Mouse (Mus musculus): Measurements from ENCODE around the gene Hyal3. TPM values are rescaled to one million over a fixed set of nuclear protein-coding genes. Genes with fewer than 3 reads are reported as not detected.

Gene Hyal3
- polyA plus RNA-seq, 1 experiment from 2014 or later: 2.8 TPM

DNA sequence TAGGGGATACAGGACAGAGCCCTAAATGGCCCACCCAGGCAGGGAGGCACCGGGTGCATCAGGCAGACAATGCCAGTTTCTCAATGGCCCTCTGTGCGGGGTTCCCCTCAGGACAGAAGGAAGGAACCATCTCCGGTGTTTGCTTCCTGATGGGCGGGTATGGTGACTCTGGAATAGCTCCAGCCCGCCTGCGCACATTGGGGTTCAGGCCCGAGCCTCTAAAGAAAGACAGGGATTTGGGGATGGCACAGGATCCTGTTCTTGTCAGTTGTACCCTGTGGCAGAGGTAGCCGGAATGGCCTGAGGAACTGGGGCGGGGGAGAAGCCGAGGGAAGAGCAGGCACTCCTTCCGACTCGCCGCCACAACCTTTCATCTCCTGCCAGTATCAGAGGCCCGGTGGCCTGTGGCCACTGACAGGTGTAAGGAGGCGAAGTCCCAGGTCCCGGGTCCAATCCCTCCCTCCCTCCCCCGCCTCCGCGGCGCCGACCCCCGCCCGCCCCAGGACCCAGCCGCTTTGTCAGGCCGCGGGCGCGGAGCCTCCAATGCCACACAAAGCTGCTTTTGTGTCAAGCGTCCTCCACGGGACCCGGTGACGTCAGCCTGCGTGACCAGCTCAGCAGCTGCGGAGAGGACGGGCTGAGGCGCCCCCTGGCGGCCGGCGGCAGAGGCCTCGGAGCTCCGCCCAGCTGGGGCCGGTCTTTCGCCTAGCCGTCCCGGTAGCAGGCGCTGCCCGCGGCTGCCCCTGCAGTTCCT is 31.8 kb downstream of the Hyal3 start:
- 2% methylated on average over 42 of the region's 48 CpGs for WGBS
- H3K27me3 ChIP-seq: no peaks in the 10 kb centered on the region
- peak overlapping the region; percentile 42 for H3K4me3 ChIP-seq
- H3K27ac ChIP-seq: peak overlapping the region; percentile 94
- peak overlapping the region; percentile 73 for H3K9ac ChIP-seq
- no peaks in the 10 kb centered on the region for H3K9me3 ChIP-seq
- H3K36me3 ChIP-seq: peaks cover 33% of the 10 kb centered on the region
- peak; percentile 82 for ATAC-seq (ENCODE audit: insufficient number of reproducible peaks, insufficient read depth, low FRiP score, low TSS enrichment, low read depth)
- peak overlapping the region; percentile 73 for H3K4me2 ChIP-seq
- peaks cover 42% of the 10 kb centered on the region for H3K4me1 ChIP-seq

- Histone ChIP-seq H3K27me3 (no peaks in the 10 kb centered on the region), H3K27ac (peak overlapping the region; percentile 94), H3K9me3 (no peaks in the 10 kb centered on the region), H3K4me1 (peaks cover 35% of the 10 kb centered on the region), H3K36me3 (peaks cover 38% of the 10 kb centered on the region), H3K4me3 (peak overlapping the region; percentile 42), H3K9ac (peak overlapping the region; percentile 73; the same call in 1 of the 2 replicates), H3K4me2 (peak overlapping the region; percentile 73)
- no peak for ATAC-seq (ENCODE audit: insufficient number of reproducible peaks, insufficient read depth, low FRiP score, low TSS enrichment, low read depth)
- 10% methylated on average over 12 of the region's 12 CpGs for WGBS
Measured at GRCm38 (mm10) chr9:107612945-107613569, 32.4 kb downstream of the Hyal3 start.

- Histone ChIP-seq H3K4me2 (no peak overlapping the region), H3K36me3 (peaks cover 58% of the 10 kb centered on the region), H3K4me3 (no peak overlapping the region), H3K9me3 (no peaks in the 10 kb centered on the region), H3K27me3 (no peaks in the 10 kb centered on the region), H3K9ac (no peak overlapping the region), H3K4me1 (peaks cover 28% of the 10 kb centered on the region), H3K27ac (no peak overlapping the region; the same call in 1 of the 2 replicates)
- no peak for ATAC-seq (ENCODE audit: insufficient number of reproducible peaks, insufficient read depth, low FRiP score, low TSS enrichment, low read depth)
- WGBS: 58% methylated on average over 4 of the region's 4 CpGs
Measured at GRCm38 (mm10) chr9:107615035-107615434, 34.4 kb downstream of the Hyal3 start.

- WGBS: 75% methylated on average over 2 of the region's 2 CpGs
- peaks cover 75% of the 10 kb centered on the region for H3K36me3 ChIP-seq
- H3K9ac ChIP-seq: no peak overlapping the region
- H3K4me3 ChIP-seq: no peak overlapping the region
- no peak overlapping the region for H3K27ac ChIP-seq
- no peaks in the 10 kb centered on the region for H3K9me3 ChIP-seq
- ATAC-seq (ENCODE audit: insufficient number of reproducible peaks, insufficient read depth, low FRiP score, low TSS enrichment, low read depth): no peak
- no peaks in the 10 kb centered on the region for H3K27me3 ChIP-seq
- H3K4me1 ChIP-seq: peaks cover 13% of the 10 kb centered on the region
- no peak overlapping the region for H3K4me2 ChIP-seq
Measured at GRCm38 (mm10) chr9:107617461-107617860, 36.8 kb downstream of the Hyal3 start.

DNA sequence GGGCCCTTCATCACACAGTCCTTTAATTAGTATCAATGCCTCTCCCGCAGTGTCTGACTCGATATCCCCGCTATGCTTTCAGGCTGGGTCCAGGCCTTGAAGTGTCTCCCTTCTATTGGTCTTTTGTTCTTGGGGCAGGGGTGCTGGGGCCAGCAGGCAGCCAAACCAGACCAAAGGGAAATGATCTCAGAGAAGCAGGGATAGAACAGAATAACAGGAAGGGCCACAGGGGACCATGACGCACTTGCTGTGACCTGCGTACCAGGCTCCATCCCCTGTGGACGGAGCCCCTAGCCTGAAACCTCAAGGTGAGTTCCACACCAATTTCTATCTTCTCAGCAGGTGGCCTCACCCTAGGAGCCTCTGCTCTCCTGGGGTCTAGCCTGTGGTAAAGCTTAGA is 37.5 kb downstream of the Hyal3 start:
- 88% methylated on average over 6 of the region's 6 CpGs for WGBS
- Histone ChIP-seq H3K27me3 (no peaks in the 10 kb centered on the region), H3K4me2 (no peak overlapping the region), H3K4me1 (peaks cover 12% of the 10 kb centered on the region), H3K9me3 (no peaks in the 10 kb centered on the region), H3K4me3 (no peak overlapping the region), H3K27ac (0 out of 2 replicates have a peak overlapping the region, but pooled peaks have one; percentile 49), H3K9ac (no peak overlapping the region), H3K36me3 (peaks cover 80% of the 10 kb centered on the region)
- ATAC-seq (ENCODE audit: insufficient number of reproducible peaks, insufficient read depth, low FRiP score, low TSS enrichment, low read depth): no peak

GRCm38 (mm10) chr9:107618778-107619545 is 38.3 kb downstream of the Hyal3 start:
- WGBS: 62% methylated on average over 13 of the region's 13 CpGs
- Histone ChIP-seq H3K9me3 (no peaks in the 10 kb centered on the region), H3K4me2 (no peak overlapping the region), H3K27me3 (no peaks in the 10 kb centered on the region), H3K4me3 (no peak overlapping the region), H3K36me3 (peaks cover 85% of the 10 kb centered on the region), H3K27ac (peak overlapping the region; percentile 49), H3K4me1 (peaks cover 10% of the 10 kb centered on the region), H3K9ac (peak overlapping the region; percentile 58)
- ATAC-seq (ENCODE audit: insufficient number of reproducible peaks, insufficient read depth, low FRiP score, low TSS enrichment, low read depth): no peak

DNA sequence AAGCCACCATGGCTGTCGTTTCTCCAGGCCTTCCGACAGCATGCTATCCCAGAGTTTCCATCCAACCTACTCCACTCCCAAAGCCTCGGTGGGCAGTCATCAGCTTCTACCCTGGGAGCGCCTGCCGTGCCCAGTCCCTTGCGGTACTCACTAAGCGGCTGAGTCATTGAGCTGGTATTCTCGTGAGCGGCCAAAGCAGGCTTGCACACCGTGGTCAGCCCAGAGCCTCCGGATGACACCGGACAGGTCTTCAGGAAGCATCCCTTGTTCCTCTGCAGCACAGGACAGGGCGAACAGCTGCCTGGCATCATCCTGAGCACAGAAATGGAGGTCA is 38.9 kb downstream of the Hyal3 start:
- H3K36me3 ChIP-seq: peaks cover 85% of the 10 kb centered on the region
- no peak for ATAC-seq (ENCODE audit: insufficient number of reproducible peaks, insufficient read depth, low FRiP score, low TSS enrichment, low read depth)
- no peak overlapping the region for H3K9ac ChIP-seq
- no peaks in the 10 kb centered on the region for H3K9me3 ChIP-seq
- no peaks in the 10 kb centered on the region for H3K27me3 ChIP-seq
- no peak overlapping the region for H3K4me3 ChIP-seq
- 82% methylated on average over 13 of the region's 13 CpGs for WGBS
- H3K4me2 ChIP-seq: no peak overlapping the region
- H3K27ac ChIP-seq: 0 out of 2 replicates have a peak overlapping the region, but pooled peaks have one; percentile 4
- H3K4me1 ChIP-seq: peaks cover 10% of the 10 kb centered on the region

DNA sequence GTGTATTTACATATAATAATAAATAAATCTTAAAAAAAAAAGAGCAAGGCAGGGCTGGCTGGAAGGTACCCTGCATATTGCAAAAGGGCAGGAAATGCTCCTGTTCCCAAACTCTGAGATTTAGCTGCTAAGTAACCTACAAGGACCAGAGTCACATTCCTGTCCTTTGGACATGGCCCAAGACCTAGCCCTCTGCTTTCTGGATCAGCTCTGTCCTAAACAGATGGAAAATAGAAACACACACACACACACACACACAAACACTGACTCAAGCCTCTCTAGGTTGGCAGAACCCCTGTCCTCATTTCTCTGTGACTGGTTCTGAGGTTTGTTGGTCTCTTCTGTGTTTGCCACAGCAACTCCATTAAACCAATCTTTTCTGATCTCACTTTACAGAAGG is 40.3 kb downstream of the Hyal3 start:
- ATAC-seq (ENCODE audit: insufficient number of reproducible peaks, insufficient read depth, low FRiP score, low TSS enrichment, low read depth): no peak
- no peaks in the 10 kb centered on the region for H3K9me3 ChIP-seq
- H3K27ac ChIP-seq: no peak overlapping the region; the same call in 1 of the 2 replicates
- no peaks in the 10 kb centered on the region for H3K27me3 ChIP-seq
- peaks cover 23% of the 10 kb centered on the region for H3K4me1 ChIP-seq
- H3K4me3 ChIP-seq: no peak overlapping the region
- no peak overlapping the region for H3K9ac ChIP-seq
- no peak overlapping the region for H3K4me2 ChIP-seq
- peaks cover 85% of the 10 kb centered on the region for H3K36me3 ChIP-seq

DNA sequence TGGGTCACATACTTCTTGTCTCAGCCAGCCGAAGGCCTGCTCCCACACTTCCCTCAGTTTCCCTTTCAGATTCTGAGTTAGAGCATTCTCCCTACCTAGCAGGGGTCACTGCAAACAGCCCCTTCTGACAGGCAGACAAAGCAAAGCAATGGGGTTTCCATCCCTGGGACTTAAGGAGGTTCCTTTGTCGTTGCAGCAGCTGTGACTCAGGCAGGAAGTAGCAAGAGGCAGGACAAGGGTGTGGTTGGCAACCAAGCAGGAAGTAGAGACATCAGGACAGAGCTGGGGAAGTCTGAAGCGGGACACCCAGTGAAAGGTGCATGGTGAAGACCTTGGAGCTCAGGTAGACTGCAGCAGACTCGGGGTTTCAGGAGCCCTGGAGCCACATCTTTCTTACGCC is 43.9 kb downstream of the Hyal3 start:
- Histone ChIP-seq H3K9me3 (no peaks in the 10 kb centered on the region), H3K4me3 (no peak overlapping the region), H3K4me1 (peaks cover 49% of the 10 kb centered on the region), H3K27me3 (no peaks in the 10 kb centered on the region), H3K9ac (peak overlapping the region; percentile 32; the same call in 1 of the 2 replicates), H3K27ac (peak overlapping the region; percentile 91; the same call in 1 of the 2 replicates), H3K36me3 (peaks cover 70% of the 10 kb centered on the region), H3K4me2 (no peak overlapping the region)
- WGBS: 72% methylated on average over 5 of the region's 5 CpGs
- no peak for ATAC-seq (ENCODE audit: insufficient number of reproducible peaks, insufficient read depth, low FRiP score, low TSS enrichment, low read depth)

DNA sequence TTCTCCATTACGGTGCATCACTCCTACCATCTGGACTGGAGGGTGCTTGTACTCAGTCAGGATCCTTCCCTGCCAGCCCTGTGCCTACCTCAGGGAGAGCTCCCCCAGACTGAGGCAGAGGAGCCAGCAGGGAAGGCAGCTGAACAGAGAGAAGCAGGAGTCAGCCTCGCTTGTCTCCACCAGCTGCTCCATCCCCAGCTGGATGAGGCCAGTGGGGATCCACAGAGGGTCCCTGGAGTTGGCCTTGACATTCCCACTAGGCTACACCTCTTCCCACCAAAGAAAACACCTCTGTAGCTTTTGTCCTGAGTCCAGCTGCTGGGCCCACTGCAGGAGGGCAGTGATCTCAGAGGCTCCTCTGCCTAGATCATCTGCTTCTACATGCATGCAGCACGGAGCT is 44.3 kb downstream of the Hyal3 start:
- Histone ChIP-seq H3K27me3 (no peaks in the 10 kb centered on the region), H3K36me3 (peaks cover 68% of the 10 kb centered on the region), H3K9me3 (no peaks in the 10 kb centered on the region), H3K27ac (peak overlapping the region; percentile 91), H3K4me1 (peaks cover 53% of the 10 kb centered on the region), H3K9ac (peak overlapping the region; percentile 32; the same call in 1 of the 2 replicates), H3K4me2 (no peak overlapping the region), H3K4me3 (no peak overlapping the region)
- WGBS: 88% methylated on average over 3 of the region's 3 CpGs
- no peak for ATAC-seq (ENCODE audit: insufficient number of reproducible peaks, insufficient read depth, low FRiP score, low TSS enrichment, low read depth)

GRCm38 (mm10) chr9:107625351-107626128 is 44.9 kb downstream of the Hyal3 start:
- Histone ChIP-seq H3K9ac (peak overlapping the region; percentile 32; the same call in 1 of the 2 replicates), H3K27me3 (no peaks in the 10 kb centered on the region), H3K9me3 (no peaks in the 10 kb centered on the region), H3K4me2 (0 out of 2 replicates have a peak overlapping the region, but pooled peaks have one; percentile 99), H3K4me3 (no peak overlapping the region), H3K27ac (peak overlapping the region; percentile 91), H3K4me1 (peaks cover 59% of the 10 kb centered on the region), H3K36me3 (peaks cover 62% of the 10 kb centered on the region)
- 89% methylated on average over 12 of the region's 12 CpGs for WGBS
- no peak for ATAC-seq (ENCODE audit: insufficient number of reproducible peaks, insufficient read depth, low FRiP score, low TSS enrichment, low read depth)
